Mouse (Mus musculus) intestine, embryonic 15.5 days (tissue): ENCODE data around the gene Gpr89. TPM values are rescaled to one million over a fixed set of nuclear protein-coding genes. Genes with fewer than 3 reads are reported as not detected.

Experiments
- ATAC-seq: fragments of 200-750 bp; cut with Nextera tagmentation; 2 replicates; pipeline ENCODE4 v1.8.0; 2017; ENCODE audit warnings: moderate TSS enrichment, moderate library complexity
- H3K27ac ChIP-seq: fragments of 300-500 bp; sonication (generic); 2 replicates; pipeline ENCODE4 v1.5.1; 2015; ENCODE audit warnings: mild to moderate bottlenecking, inconsistent platforms
- H3K27me3 ChIP-seq: fragments of 300-500 bp; sonication (generic); replicated peaks from 2 replicates; pipeline ENCODE4 v1.6.1; 2015; ENCODE audit warnings: inconsistent platforms
- H3K36me3 ChIP-seq: fragments of 300-500 bp; sonication (generic); 2 replicates; pipeline ENCODE4 v1.6.1; 2015; ENCODE audit warnings: inconsistent platforms
- H3K4me1 ChIP-seq: fragments of 300-500 bp; sonication (generic); replicated peaks from 2 replicates; pipeline ENCODE4 v1.6.1; 2015; ENCODE audit warnings: inconsistent platforms
- H3K4me2 ChIP-seq: fragments of 300-500 bp; sonication (generic); replicated peaks from 2 replicates; pipeline ENCODE4 v1.6.1; 2015; ENCODE audit warnings: mild to moderate bottlenecking, inconsistent platforms
- H3K4me3 ChIP-seq: fragments of 300-500 bp; sonication (generic); replicated peaks from 2 replicates; pipeline ENCODE4 v1.5.1; 2015; ENCODE audit warnings: inconsistent platforms
- H3K9ac ChIP-seq: fragments of 300-500 bp; sonication (generic); 2 replicates; pipeline ENCODE4 v1.6.1; 2015; ENCODE audit warnings: inconsistent platforms
- H3K9me3 ChIP-seq: fragments of 300-500 bp; sonication (generic); 2 replicates; pipeline ENCODE4 v1.6.1; 2016; ENCODE audit warnings: inconsistent platforms
- WGBS: fragments of 180-500 bp; shearing (Covaris S2); methylation state at CpG from one replicate; pipeline ENCODE4 v1.1.7; 2015; 5-methylcytosine and 5-hydroxymethylcytosine counted together
- polyA plus RNA-seq: library from polyadenylated mRNA; unstranded; fragments of >200 nt; fragmentation: Nextera tagmentation; extraction: Ambion mirVana; gene quantifications from 2 replicates; pipeline ENCODE4 v1.2.1, GENCODE M21; 2015

Gene Gpr89
- polyA plus RNA-seq, 1 experiment from 2014 or later = 74.3 TPM

GRCm38 (mm10) chr3:96834587-96835348 lies 70.4 kb downstream of the Gpr89 start:
- no peak overlapping the region for H3K9ac ChIP-seq

DNA sequence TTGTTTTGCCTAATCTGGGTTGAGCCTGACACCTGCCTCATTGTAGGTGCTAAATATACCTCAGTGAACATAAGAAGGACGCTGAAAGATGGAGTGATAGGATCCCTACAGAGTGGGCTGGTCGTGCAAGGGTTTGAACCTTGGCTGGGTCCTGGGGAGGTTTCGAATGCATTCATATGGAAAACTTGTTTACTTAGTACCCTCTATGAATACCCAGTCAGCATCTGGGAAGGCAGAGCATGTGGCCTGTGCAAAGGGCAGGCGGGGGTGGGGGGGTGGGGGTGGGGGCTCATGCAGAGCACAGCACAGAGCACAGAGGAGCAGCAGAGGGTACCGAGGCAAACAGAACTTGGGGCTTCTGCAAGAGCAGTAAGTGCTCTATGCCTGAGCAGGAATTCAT lies 72.2 kb downstream of the Gpr89 start:
- Histone ChIP-seq H3K4me3 (no peak overlapping the region), H3K27ac (no peak overlapping the region), H3K4me1 (0 out of 2 replicates have a peak, but pooled peaks cover 6% of the 10 kb centered on the region), H3K27me3 (no peaks in the 10 kb centered on the region), H3K9me3 (no peaks in the 10 kb centered on the region), H3K9ac (no peak overlapping the region), H3K36me3 (no peaks in the 10 kb centered on the region), H3K4me2 (no peak overlapping the region)
- no peak for ATAC-seq
- WGBS = 49% methylated on average over 5 of the region's 5 CpGs

More at GRCm38 (mm10) chr3:96834587-96835348, 70.4 kb downstream of the Gpr89 start:
- no peak overlapping the region for H3K4me3 ChIP-seq
- no peaks in the 10 kb centered on the region for H3K27me3 ChIP-seq
- no peak overlapping the region for H3K27ac ChIP-seq
- WGBS = 66% methylated on average over 7 of the region's 7 CpGs
- H3K36me3 ChIP-seq = no peaks in the 10 kb centered on the region
- H3K4me2 ChIP-seq = no peak overlapping the region
- no peaks in the 10 kb centered on the region for H3K9me3 ChIP-seq
- no peaks in the 10 kb centered on the region for H3K4me1 ChIP-seq
- no peak for ATAC-seq

GRCm38 (mm10) chr3:96829856-96830255 lies 75.3 kb downstream of the Gpr89 start:
- peak; percentile 67 for ATAC-seq
- 70% methylated on average over 10 of the region's 10 CpGs for WGBS
- Histone ChIP-seq H3K4me3 (no peak overlapping the region), H3K9ac (no peak overlapping the region), H3K27ac (no peak overlapping the region), H3K4me2 (0 out of 2 replicates have a peak overlapping the region, but pooled peaks have one; percentile 7), H3K4me1 (0 out of 2 replicates have a peak, but pooled peaks cover 6% of the 10 kb centered on the region), H3K9me3 (no peaks in the 10 kb centered on the region), H3K36me3 (no peaks in the 10 kb centered on the region), H3K27me3 (no peaks in the 10 kb centered on the region)

GRCm38 (mm10) chr3:96828984-96829383 lies 76.2 kb downstream of the Gpr89 start, which contains the start of the genes Pdzk1 and Cd160:
TSS of gene Pdzk1 (plus strand) at chr3:96829284.
TSS of gene Cd160 (minus strand) at chr3:96829351.
- 0 out of 2 replicates have a peak, but pooled peaks have one; percentile 12 for ATAC-seq

DNA sequence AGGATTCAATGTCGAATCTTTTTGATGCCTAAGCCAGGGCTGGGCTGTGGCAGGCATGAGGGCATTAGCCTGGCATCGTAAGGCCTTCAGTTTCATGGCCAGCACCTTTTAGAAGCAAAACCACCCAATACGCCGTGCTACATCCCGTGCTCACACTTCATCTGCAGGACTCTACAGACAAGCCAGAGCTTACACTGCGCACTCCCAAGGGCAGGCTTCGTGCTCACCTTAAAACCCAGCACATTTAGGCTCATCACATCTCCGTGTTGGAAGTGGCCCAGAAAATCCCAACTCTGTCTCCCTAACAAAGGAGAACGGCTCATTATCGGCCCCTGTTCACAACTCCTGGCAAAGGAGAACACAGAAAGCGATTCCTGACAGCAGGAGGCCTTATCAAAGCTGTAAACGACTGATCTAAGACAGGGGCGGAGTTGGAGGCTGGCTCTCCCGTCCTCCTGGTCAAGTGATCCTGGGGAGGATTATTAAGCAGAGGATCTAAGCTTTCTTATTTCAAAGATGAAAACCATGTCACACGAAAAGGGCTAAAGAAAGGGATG lies 76.8 kb downstream of the Gpr89 start:
- ATAC-seq = no peak; the same call in 1 of the 2 replicates
- no peak overlapping the region for H3K27ac ChIP-seq
- no peak overlapping the region for H3K9ac ChIP-seq
- 27% methylated on average over 15 of the region's 15 CpGs for WGBS
- H3K9me3 ChIP-seq = no peaks in the 10 kb centered on the region
- H3K4me2 ChIP-seq = peak overlapping the region; percentile 40
- H3K27me3 ChIP-seq = no peaks in the 10 kb centered on the region
- H3K4me3 ChIP-seq = no peak overlapping the region
- 0 out of 2 replicates have a peak, but pooled peaks cover 6% of the 10 kb centered on the region for H3K4me1 ChIP-seq
- no peaks in the 10 kb centered on the region for H3K36me3 ChIP-seq

More at GRCm38 (mm10) chr3:96828984-96829383, 76.2 kb downstream of the Gpr89 start, which contains the start of the genes Pdzk1 and Cd160:
- no peaks in the 10 kb centered on the region for H3K9me3 ChIP-seq
- no peaks in the 10 kb centered on the region for H3K36me3 ChIP-seq
- 82% methylated on average over 1 of the region's 1 CpGs for WGBS
- peak within 1 kb of the TSS; percentile 40 for H3K4me2 ChIP-seq
- H3K9ac ChIP-seq = no peak within 1 kb of the TSS
- no peaks in the 10 kb centered on the region for H3K27me3 ChIP-seq
- no peak within 1 kb of the TSS for H3K27ac ChIP-seq
- H3K4me1 ChIP-seq = 0 out of 2 replicates have a peak, but pooled peaks cover 6% of the 10 kb centered on the region
- H3K4me3 ChIP-seq = no peak within 1 kb of the TSS

DNA sequence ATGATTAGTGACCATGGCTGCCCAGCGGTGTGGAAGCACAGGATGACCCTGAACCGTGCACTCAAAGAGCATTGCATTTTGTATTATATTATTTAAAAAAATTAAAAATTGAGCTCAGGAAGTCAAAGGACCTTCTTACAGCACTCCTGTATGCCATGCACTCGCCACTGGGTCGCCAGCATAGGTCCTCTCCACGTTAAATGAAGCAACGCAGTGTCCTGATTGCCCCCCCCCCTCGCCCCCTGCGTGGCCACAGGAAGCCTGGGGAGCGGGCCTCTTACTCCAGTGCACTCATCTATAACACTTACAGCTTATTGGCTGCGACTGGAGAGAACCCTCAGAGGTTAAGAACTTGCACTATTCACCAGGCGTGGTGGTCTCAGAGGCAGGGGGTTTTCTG lies 79.9 kb downstream of the Gpr89 start:
- Histone ChIP-seq H3K4me2 (no peak overlapping the region), H3K27me3 (no peaks in the 10 kb centered on the region), H3K27ac (no peak overlapping the region), H3K4me3 (no peak overlapping the region), H3K36me3 (no peaks in the 10 kb centered on the region), H3K9me3 (no peaks in the 10 kb centered on the region), H3K4me1 (0 out of 2 replicates have a peak, but pooled peaks cover 6% of the 10 kb centered on the region), H3K9ac (no peak overlapping the region)
- no peak for ATAC-seq
- WGBS = 56% methylated on average over 11 of the region's 11 CpGs

GRCm38 (mm10) chr3:96824614-96825013 lies 80.5 kb downstream of the Gpr89 start:
- Histone ChIP-seq H3K27ac (no peak overlapping the region), H3K4me3 (no peak overlapping the region), H3K36me3 (no peaks in the 10 kb centered on the region), H3K4me1 (0 out of 2 replicates have a peak, but pooled peaks cover 6% of the 10 kb centered on the region), H3K9me3 (no peaks in the 10 kb centered on the region), H3K27me3 (no peaks in the 10 kb centered on the region), H3K4me2 (no peak overlapping the region), H3K9ac (no peak overlapping the region)
- 87% methylated on average over 12 of the region's 12 CpGs for WGBS
- ATAC-seq = no peak

GRCm38 (mm10) chr3:96823701-96824100 lies 81.4 kb downstream of the Gpr89 start:
- peak; percentile 82 for ATAC-seq

DNA sequence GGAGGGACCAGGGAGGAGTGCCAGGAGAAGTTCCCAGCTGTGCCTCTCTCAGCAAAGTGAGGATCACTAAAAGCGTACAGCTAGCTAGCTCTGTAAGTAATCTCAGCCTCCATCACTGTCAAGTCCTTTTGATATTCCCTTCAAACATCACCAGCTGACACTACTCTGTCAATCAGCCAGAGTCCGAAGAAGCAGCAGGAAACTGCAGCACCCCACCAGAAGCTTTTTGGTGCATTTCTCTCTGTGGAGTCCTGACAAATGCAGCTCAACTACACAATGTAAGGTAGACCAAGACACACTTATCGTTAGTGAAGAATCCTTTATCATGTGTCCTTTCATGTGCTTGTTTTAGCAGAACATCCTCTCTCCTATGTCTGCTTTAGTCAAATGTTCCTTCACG lies 83.6 kb downstream of the Gpr89 start:
- Histone ChIP-seq H3K36me3 (no peaks in the 10 kb centered on the region), H3K4me2 (no peak overlapping the region)
- ATAC-seq = no peak

More at GRCm38 (mm10) chr3:96823701-96824100, 81.4 kb downstream of the Gpr89 start:
- 33% methylated on average over 3 of the region's 3 CpGs for WGBS
- Histone ChIP-seq H3K27me3 (no peaks in the 10 kb centered on the region), H3K4me3 (no peak overlapping the region), H3K4me2 (no peak overlapping the region), H3K27ac (peak overlapping the region; percentile 22; the same call in 1 of the 2 replicates), H3K9me3 (no peaks in the 10 kb centered on the region), H3K36me3 (no peaks in the 10 kb centered on the region), H3K9ac (no peak overlapping the region), H3K4me1 (no peaks in the 10 kb centered on the region)

DNA sequence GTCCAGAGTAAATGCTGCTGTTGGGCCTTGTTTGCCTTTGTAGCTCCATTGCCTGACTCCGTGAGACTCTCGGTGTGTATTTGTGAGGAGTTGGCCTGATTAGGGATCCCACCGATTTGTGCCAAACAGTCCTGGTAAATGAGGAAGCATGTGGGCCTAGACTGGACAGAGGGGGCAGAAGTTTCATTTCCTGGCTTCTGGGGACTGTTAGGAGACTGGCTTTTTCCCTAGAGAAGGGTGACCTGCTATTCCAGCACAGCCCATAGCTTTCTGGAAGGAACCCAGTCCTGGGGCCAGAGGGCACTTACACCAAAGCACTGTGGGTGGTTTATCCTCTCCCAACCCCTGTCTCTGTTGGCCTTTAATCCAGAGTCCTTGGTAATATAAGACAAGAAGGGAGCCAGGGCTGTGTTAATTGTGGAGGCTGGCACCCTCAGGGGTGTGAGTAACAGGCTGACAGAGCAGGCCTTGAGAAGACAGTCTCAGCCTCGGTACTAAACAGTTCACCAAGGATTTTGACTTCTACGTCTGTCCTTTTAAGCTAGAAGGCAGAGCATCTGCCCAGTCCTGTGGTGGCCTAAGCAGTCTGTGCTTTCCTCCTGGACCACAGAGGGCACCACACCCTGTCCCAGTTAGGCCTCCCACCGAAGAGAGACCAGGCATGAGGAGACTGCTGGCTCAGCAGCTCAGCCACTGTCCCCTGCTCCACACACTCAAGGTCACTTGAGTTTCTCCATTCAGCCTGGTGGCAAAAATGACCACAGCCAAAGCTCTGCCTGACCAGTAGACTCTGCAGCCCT lies 84.8 kb downstream of the Gpr89 start:
- H3K9me3 ChIP-seq = no peaks in the 10 kb centered on the region
- H3K4me1 ChIP-seq = no peaks in the 10 kb centered on the region
- no peaks in the 10 kb centered on the region for H3K36me3 ChIP-seq
- no peak overlapping the region for H3K27ac ChIP-seq
- no peaks in the 10 kb centered on the region for H3K27me3 ChIP-seq
- no peak overlapping the region for H3K9ac ChIP-seq
- no peak for ATAC-seq
- WGBS = 76% methylated on average over 6 of the region's 6 CpGs
- no peak overlapping the region for H3K4me3 ChIP-seq
- H3K4me2 ChIP-seq = no peak overlapping the region

More for the DNA sequence above, 83.6 kb downstream of the Gpr89 start:
- Histone ChIP-seq H3K9ac (no peak overlapping the region), H3K9me3 (no peaks in the 10 kb centered on the region), H3K27me3 (no peaks in the 10 kb centered on the region), H3K4me3 (no peak overlapping the region), H3K27ac (no peak overlapping the region), H3K4me1 (no peaks in the 10 kb centered on the region)
- 89% methylated on average over 4 of the region's 4 CpGs for WGBS
